Mouse (Mus musculus) embryonic facial prominence, embryonic 15.5 days (tissue): ENCODE measurements at regions not wholly inside any gene's neighbourhood (a gene's known extent, or its start where the extent isn't known, plus 50 kb on each side); places are given as distances from the start of the nearest gene placed in this dataset.

Source experiments
- ATAC-seq: fragments of 200-750 bp; cut with Nextera tagmentation; 2 replicates; pipeline ENCODE4 v1.8.0; 2017; ENCODE audit warnings: low read depth, moderate TSS enrichment; ENCODE audit not compliant: insufficient number of reproducible peaks, low FRiP score, low TSS enrichment
- H3K27ac ChIP-seq: fragments of 300-500 bp; sonication (generic); replicated peaks from 2 replicates; pipeline ENCODE4 v1.5.1; 2015; ENCODE audit warnings: mild to moderate bottlenecking, inconsistent platforms
- H3K27me3 ChIP-seq: fragments of 300-500 bp; sonication (generic); 2 replicates; pipeline ENCODE4 v1.6.1; 2015; ENCODE audit warnings: inconsistent platforms
- H3K36me3 ChIP-seq: fragments of 300-500 bp; sonication (generic); 2 replicates; pipeline ENCODE4 v1.6.1; 2015; ENCODE audit warnings: mild to moderate bottlenecking, inconsistent platforms
- H3K4me1 ChIP-seq: fragments of 300-500 bp; sonication (generic); 2 replicates; pipeline ENCODE4 v1.6.1; 2015; ENCODE audit warnings: inconsistent platforms
- H3K4me2 ChIP-seq: fragments of 300-500 bp; sonication (generic); replicated peaks from 2 replicates; pipeline ENCODE4 v1.6.1; 2015; ENCODE audit warnings: mild to moderate bottlenecking, inconsistent platforms
- H3K4me3 ChIP-seq: fragments of 300-500 bp; sonication (generic); replicated peaks from 2 replicates; pipeline ENCODE4 v1.5.1; 2015; ENCODE audit warnings: mild to moderate bottlenecking, inconsistent platforms
- H3K9ac ChIP-seq: fragments of 300-500 bp; sonication (generic); 2 replicates; pipeline ENCODE4 v1.6.1; 2015; ENCODE audit warnings: inconsistent platforms
- H3K9me3 ChIP-seq: fragments of 300-500 bp; sonication (generic); replicated peaks from 2 replicates; pipeline ENCODE4 v1.6.1; 2016; ENCODE audit warnings: inconsistent platforms
- WGBS: fragments of 180-500 bp; shearing (Covaris S2); methylation state at CpG from one replicate; pipeline ENCODE4 v1.1.7; 2015; 5-methylcytosine and 5-hydroxymethylcytosine counted together

- H3K27ac ChIP-seq = no peak overlapping the region
- no peaks in the 10 kb centered on the region for H3K9me3 ChIP-seq
- 65% methylated on average over 4 of the region's 4 CpGs for WGBS
- H3K36me3 ChIP-seq = no peaks in the 10 kb centered on the region
- H3K9ac ChIP-seq = no peak overlapping the region
- H3K4me1 ChIP-seq = no peaks in the 10 kb centered on the region
- H3K27me3 ChIP-seq = no peaks in the 10 kb centered on the region
- no peak overlapping the region for H3K4me3 ChIP-seq
- ATAC-seq = no peak
- no peak overlapping the region for H3K4me2 ChIP-seq
These were observed 188.2 kb upstream of the Rybp start for GRCm38 (mm10) chr6:100475341-100475955.

GRCm38 (mm10) chr6:100474326-100474725, 187.0 kb upstream of the Rybp start:
- no peak overlapping the region for H3K4me2 ChIP-seq

GRCm38 (mm10) chr6:100470071-100470470, 182.8 kb upstream of the Rybp start:
- Histone ChIP-seq H3K4me3 (no peak overlapping the region), H3K4me1 (no peaks in the 10 kb centered on the region), H3K27ac (no peak overlapping the region), H3K9ac (no peak overlapping the region), H3K9me3 (no peaks in the 10 kb centered on the region), H3K4me2 (no peak overlapping the region), H3K27me3 (no peaks in the 10 kb centered on the region), H3K36me3 (no peaks in the 10 kb centered on the region)
- 73% methylated on average over 2 of the region's 2 CpGs for WGBS
- no peak for ATAC-seq

More at GRCm38 (mm10) chr6:100474326-100474725, 187.0 kb upstream of the Rybp start:
- no peak overlapping the region for H3K9ac ChIP-seq
- no peak for ATAC-seq
- H3K27me3 ChIP-seq = no peaks in the 10 kb centered on the region
- H3K27ac ChIP-seq = no peak overlapping the region
- no peak overlapping the region for H3K4me3 ChIP-seq
- WGBS = 76% methylated on average over 9 of the region's 9 CpGs
- H3K36me3 ChIP-seq = no peaks in the 10 kb centered on the region
- H3K4me1 ChIP-seq = no peaks in the 10 kb centered on the region
- no peaks in the 10 kb centered on the region for H3K9me3 ChIP-seq

GRCm38 (mm10) chr6:100462757-100463156, 175.5 kb upstream of the Rybp start:
- Histone ChIP-seq H3K4me1 (no peaks in the 10 kb centered on the region), H3K9me3 (peaks cover 9% of the 10 kb centered on the region; the same call in 1 of the 2 replicates), H3K4me3 (no peak overlapping the region), H3K36me3 (no peaks in the 10 kb centered on the region), H3K9ac (no peak overlapping the region), H3K27ac (no peak overlapping the region), H3K27me3 (peaks cover 3% of the 10 kb centered on the region; the same call in 1 of the 2 replicates), H3K4me2 (no peak overlapping the region)
- ATAC-seq = no peak
- WGBS = 91% methylated on average over 2 of the region's 2 CpGs

- Histone ChIP-seq H3K9me3 (no peaks in the 10 kb centered on the region), H3K36me3 (no peaks in the 10 kb centered on the region), H3K4me2 (no peak overlapping the region), H3K4me3 (no peak overlapping the region), H3K4me1 (no peaks in the 10 kb centered on the region), H3K27ac (no peak overlapping the region), H3K27me3 (no peaks in the 10 kb centered on the region), H3K9ac (no peak overlapping the region)
- WGBS = 82% methylated on average over 3 of the region's 3 CpGs
- no peak for ATAC-seq
These were observed 166.1 kb upstream of the Rybp start for GRCm38 (mm10) chr6:100453401-100453800.

- WGBS = 48% methylated on average over 8 of the region's 9 CpGs
- no peak for ATAC-seq
These were observed 165.1 kb upstream of the Rybp start for GRCm38 (mm10) chr6:100452097-100453002.

GRCm38 (mm10) chr6:100450108-100450507, 162.8 kb upstream of the Rybp start:
- Histone ChIP-seq H3K4me3 (no peak overlapping the region), H3K36me3 (no peaks in the 10 kb centered on the region), H3K4me2 (no peak overlapping the region), H3K4me1 (0 out of 2 replicates have a peak, but pooled peaks cover 2% of the 10 kb centered on the region), H3K9ac (no peak overlapping the region), H3K27me3 (no peaks in the 10 kb centered on the region), H3K27ac (no peak overlapping the region), H3K9me3 (no peaks in the 10 kb centered on the region)
- WGBS = 96% methylated on average over 6 of the region's 6 CpGs
- ATAC-seq = no peak

More at GRCm38 (mm10) chr6:100452097-100453002, 165.1 kb upstream of the Rybp start:
- H3K27me3 ChIP-seq = no peaks in the 10 kb centered on the region
- no peaks in the 10 kb centered on the region for H3K9me3 ChIP-seq
- 0 out of 2 replicates have a peak, but pooled peaks cover 2% of the 10 kb centered on the region for H3K4me1 ChIP-seq
- H3K27ac ChIP-seq = no peak overlapping the region
- H3K36me3 ChIP-seq = no peaks in the 10 kb centered on the region
- no peak overlapping the region for H3K4me2 ChIP-seq
- H3K9ac ChIP-seq = no peak overlapping the region
- no peak overlapping the region for H3K4me3 ChIP-seq

- Histone ChIP-seq H3K4me2 (no peak overlapping the region), H3K9ac (no peak overlapping the region), H3K9me3 (no peaks in the 10 kb centered on the region), H3K4me3 (no peak overlapping the region), H3K36me3 (no peaks in the 10 kb centered on the region), H3K27me3 (no peaks in the 10 kb centered on the region), H3K27ac (no peak overlapping the region), H3K4me1 (0 out of 2 replicates have a peak, but pooled peaks cover 2% of the 10 kb centered on the region)
- ATAC-seq = no peak
- WGBS = 94% methylated on average over 4 of the region's 4 CpGs
These were observed 161.8 kb upstream of the Rybp start for GRCm38 (mm10) chr6:100449087-100449486.

GRCm38 (mm10) chr6:100447211-100447610, 159.9 kb upstream of the Rybp start:
- Histone ChIP-seq H3K4me1 (0 out of 2 replicates have a peak, but pooled peaks cover 2% of the 10 kb centered on the region), H3K27ac (no peak overlapping the region), H3K9ac (no peak overlapping the region), H3K4me2 (no peak overlapping the region), H3K9me3 (no peaks in the 10 kb centered on the region), H3K36me3 (no peaks in the 10 kb centered on the region), H3K4me3 (no peak overlapping the region), H3K27me3 (no peaks in the 10 kb centered on the region)
- no peak for ATAC-seq
- whole genome bisulfite sequencing = 5% methylated on average over 1 of the region's 1 CpGs

GRCm38 (mm10) chr6:100446804-100447203, 159.5 kb upstream of the Rybp start:
- no peak overlapping the region for H3K4me2 ChIP-seq
- no peaks in the 10 kb centered on the region for H3K27me3 ChIP-seq
- no peaks in the 10 kb centered on the region for H3K36me3 ChIP-seq
- 0 out of 2 replicates have a peak, but pooled peaks cover 2% of the 10 kb centered on the region for H3K4me1 ChIP-seq
- no peak overlapping the region for H3K9ac ChIP-seq
- 48% methylated on average over 4 of the region's 4 CpGs for WGBS
- ATAC-seq = no peak
- H3K4me3 ChIP-seq = no peak overlapping the region
- no peaks in the 10 kb centered on the region for H3K9me3 ChIP-seq
- H3K27ac ChIP-seq = no peak overlapping the region

GRCm38 (mm10) chr6:100439071-100439737, 151.9 kb upstream of the Rybp start:
- 6% methylated on average over 8 of the region's 8 CpGs for WGBS
- no peak overlapping the region for H3K9ac ChIP-seq

More at GRCm38 (mm10) chr6:100439071-100439737, 151.9 kb upstream of the Rybp start:
- Histone ChIP-seq H3K4me2 (peak overlapping the region; percentile 45), H3K36me3 (no peaks in the 10 kb centered on the region), H3K4me1 (peaks cover 16% of the 10 kb centered on the region), H3K4me3 (peak overlapping the region; percentile 22), H3K9me3 (no peaks in the 10 kb centered on the region), H3K27me3 (peaks cover 14% of the 10 kb centered on the region; the same call in 1 of the 2 replicates), H3K27ac (no peak overlapping the region)
- ATAC-seq = no peak; the same call in 1 of the 2 replicates
